Mouse (Mus musculus): ENCODE data around the gene Wif1. TPM values are rescaled to one million over a fixed set of nuclear protein-coding genes. Genes with fewer than 3 reads are reported as not detected.

The Wif1 gene
- total and polyA plus RNA-seq, 3 experiments = not detected

GRCm38 (mm10) chr10:121034569-121034947 lies 798 bp downstream of the Wif1 start:
- Histone ChIP-seq H3K79me2 (replicated peaks; ENCODE audit: control insufficient read depth, extremely low read depth, insufficient read depth, poor library complexity, severe bottlenecking) (no peaks in the 10 kb centered on the region), H3K9ac (ENCODE audit: insufficient read depth, low read depth) (no peak overlapping the region), H3K4me3 (replicated peaks in 1 of 3; ENCODE audit: low read depth in 2 of 3, low read length in 2 of 3, poor library complexity in 1 of 3) (no peak overlapping the region), H3K27me3 (replicated peaks) (peaks cover 6% of the 10 kb centered on the region), H3K36me3 (replicated peaks in 1 of 2; ENCODE audit: control insufficient read depth in 1 of 2, insufficient read depth in 1 of 2, low read length in 1 of 2) (no peaks in the 10 kb centered on the region), H3K27ac (ENCODE audit: insufficient read depth, low read depth) (no peak overlapping the region), H3K4me1 (ENCODE audit: control insufficient read depth in 1 of 2, insufficient read depth in 2 of 2) (peaks cover 5 to 9% of the 10 kb centered on the region in 2 experiments), H3K4me2 (ENCODE audit: insufficient read depth, low read depth, poor library complexity, severe bottlenecking) (no peak overlapping the region), H3K9me3 (replicated peaks; ENCODE audit: low read length) (no peaks in the 10 kb centered on the region)
- in situ Hi-C loops (cut with MboI; ENCODE audit: low pct_ligation_motif_present, low pct_unique_long_range_greater_than_20kb, low sequenced_read_pairs) = no loop called here
- DNase-seq (ENCODE audit: extremely low read depth) = no peak
- TF ChIP-seq ETS1 (conservative IDR thresholded peaks at IDR 0.05; ENCODE audit: low read depth, low read length) (no peak), ZNF384 (IDR thresholded peaks at IDR 0.05; ENCODE audit: low read depth, low read length) (peak; percentile 75)
- dilution Hi-C loops (cut with MboI; ENCODE audit: extremely low pct_ligation_motif_present, extremely low pct_unique_long_range_greater_than_20kb, low sequenced_read_pairs) = no loop called here

- peaks cover 3% of the 10 kb centered on the region for H3K9me3 ChIP-seq (replicated peaks; ENCODE audit: low read length)
- H3K79me2 ChIP-seq (replicated peaks; ENCODE audit: control insufficient read depth, extremely low read depth, insufficient read depth, poor library complexity, severe bottlenecking) = no peaks in the 10 kb centered on the region
- dilution Hi-C loops (cut with MboI; ENCODE audit: extremely low pct_ligation_motif_present, extremely low pct_unique_long_range_greater_than_20kb, low sequenced_read_pairs) = no loop called here
- H3K27me3 ChIP-seq (replicated peaks) = peaks cover 6% of the 10 kb centered on the region
- DNase-seq (ENCODE audit: extremely low read depth) = no peak
- TF ChIP-seq MAFK (IDR thresholded peaks at IDR 0.05; ENCODE audit: insufficient replicate concordance, low read length) = peak; percentile 71
- no peak for TF ChIP-seq JUND (conservative IDR thresholded peaks at IDR 0.05; ENCODE audit: low read depth, low read length)
- no peak overlapping the region for H3K27ac ChIP-seq (ENCODE audit: insufficient read depth, low read depth)
- no peak overlapping the region for H3K4me2 ChIP-seq (ENCODE audit: insufficient read depth, low read depth, poor library complexity, severe bottlenecking)
- no peak overlapping the region for H3K4me3 ChIP-seq (replicated peaks in 1 of 3; ENCODE audit: low read depth in 2 of 3, low read length in 2 of 3, poor library complexity in 1 of 3)
- no peaks in the 10 kb centered on the region for H3K36me3 ChIP-seq (replicated peaks in 1 of 2; ENCODE audit: control insufficient read depth in 1 of 2, insufficient read depth in 1 of 2, low read length in 1 of 2)
- in situ Hi-C loops (cut with MboI; ENCODE audit: low pct_ligation_motif_present, low pct_unique_long_range_greater_than_20kb, low sequenced_read_pairs) = no loop called here
- H3K9ac ChIP-seq (ENCODE audit: insufficient read depth, low read depth) = no peak overlapping the region
- H3K4me1 ChIP-seq (ENCODE audit: control insufficient read depth in 1 of 2, insufficient read depth in 2 of 2) = peaks cover 5% of the 10 kb centered on the region in 2 experiments
Measured at GRCm38 (mm10) chr10:121038556-121039284, 5.0 kb downstream of the Wif1 start.

- TF ChIP-seq ZNF384 (IDR thresholded peaks at IDR 0.05; ENCODE audit: low read depth, low read length) = no peak
- TF ChIP-seq ELF1 (IDR thresholded peaks at IDR 0.05; ENCODE audit: low read depth, low read length) = no peak
- no peak for TF ChIP-seq KAT2A (IDR thresholded peaks at IDR 0.05; ENCODE audit: insufficient replicate concordance, low read length)
- no peak for TF ChIP-seq MAX (IDR thresholded peaks at IDR 0.05; ENCODE audit: low read length)
- TF ChIP-seq CHD1 (IDR thresholded peaks at IDR 0.05; ENCODE audit: low read depth, low read length) = no peak
- TF ChIP-seq NRF1 (IDR thresholded peaks at IDR 0.05; ENCODE audit: low read depth, low read length) = no peak
- TF ChIP-seq NELFE (IDR thresholded peaks at IDR 0.05; ENCODE audit: low read depth, low read length) = no peak
- TF ChIP-seq MAFK (IDR thresholded peaks at IDR 0.05; ENCODE audit: insufficient replicate concordance, low read length) = no peak
- TF ChIP-seq JUN (IDR thresholded peaks at IDR 0.05; ENCODE audit: insufficient read depth, low read depth, low read length) = no peak
- no peak for TF ChIP-seq EP300 (IDR thresholded peaks at IDR 0.05; ENCODE audit: low read length)
- no peak for TF ChIP-seq POLR2AphosphoS2 (IDR thresholded peaks at IDR 0.05; ENCODE audit: low read depth, low read length)
- dilution Hi-C loops (cut with MboI; ENCODE audit: extremely low pct_ligation_motif_present, extremely low pct_unique_long_range_greater_than_20kb, low sequenced_read_pairs) = no loop called here
Measured at GRCm38 (mm10) chr10:121040911-121041310, 7.2 kb downstream of the Wif1 start.

More at GRCm38 (mm10) chr10:121040911-121041310, 7.2 kb downstream of the Wif1 start:
- no peak overlapping the region for H3K4me3 ChIP-seq (replicated peaks in 1 of 3; ENCODE audit: low read depth in 2 of 3, low read length in 2 of 3, poor library complexity in 1 of 3)
- in situ Hi-C loops (cut with MboI; ENCODE audit: low pct_ligation_motif_present, low pct_unique_long_range_greater_than_20kb, low sequenced_read_pairs) = no loop called here
- no peak for DNase-seq (ENCODE audit: extremely low read depth)
- no peaks in the 10 kb centered on the region for H3K79me2 ChIP-seq (replicated peaks; ENCODE audit: control insufficient read depth, extremely low read depth, insufficient read depth, poor library complexity, severe bottlenecking)
- H3K27ac ChIP-seq (ENCODE audit: insufficient read depth, low read depth) = no peak overlapping the region
- peaks cover 1% of the 10 kb centered on the region for H3K27me3 ChIP-seq (replicated peaks)
- H3K4me2 ChIP-seq (ENCODE audit: insufficient read depth, low read depth, poor library complexity, severe bottlenecking) = no peak overlapping the region
- H3K4me1 ChIP-seq (ENCODE audit: control insufficient read depth in 1 of 2, insufficient read depth in 2 of 2) = no peaks in the 10 kb centered on the region
- no peak overlapping the region for H3K9ac ChIP-seq (ENCODE audit: insufficient read depth, low read depth)
- no peaks in the 10 kb centered on the region for H3K36me3 ChIP-seq (replicated peaks in 1 of 2; ENCODE audit: control insufficient read depth in 1 of 2, insufficient read depth in 1 of 2, low read length in 1 of 2)
- H3K9me3 ChIP-seq (replicated peaks; ENCODE audit: low read length) = peaks cover 3% of the 10 kb centered on the region

All from CH12.LX (cell line).